Mouse (Mus musculus): ENCODE data around the gene Spin1.

DNA sequence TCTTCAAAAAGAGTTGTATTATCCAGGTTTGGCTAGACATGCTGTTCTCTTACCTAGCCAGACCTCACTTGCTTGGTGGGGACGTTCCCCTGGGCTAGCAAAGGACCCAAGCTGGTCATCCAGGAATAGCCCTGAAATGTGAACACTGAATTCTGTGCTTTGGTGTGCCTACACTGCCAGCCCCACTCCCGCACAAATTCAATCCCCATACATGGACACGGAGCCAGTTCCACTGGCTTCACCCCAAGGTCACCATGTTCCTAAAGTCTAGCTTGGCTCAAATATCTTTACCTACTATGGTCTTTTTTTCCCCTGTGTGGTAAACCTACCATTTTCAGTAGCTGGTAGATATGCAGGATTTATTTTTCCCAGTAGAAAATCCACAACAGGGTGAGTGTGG is 97.0 kb downstream of the Spin1 start:
- TF ChIP-seq CTCF (IDR thresholded peaks at IDR 0.05; ENCODE audit: low read depth, low read length) (no peak), POLR2AphosphoS5 (IDR thresholded peaks at IDR 0.05; ENCODE audit: insufficient replicate concordance, low read depth, low read length) (no peak), GATA1 (IDR thresholded peaks at IDR 0.05; ENCODE audit: borderline replicate concordance, low read length) (no peak), TAL1 (conservative IDR thresholded peaks at IDR 0.05; ENCODE audit: low read depth, low read length) (no peak), GATA2 (IDR thresholded peaks at IDR 0.05; ENCODE audit: borderline replicate concordance, low read depth, low read length) (no peak)
